Mouse (Mus musculus) kidney, postnatal 36 days (tissue): ENCODE results near the gene Hinfp.
A peak's percentile ranks its signal among the peaks of the same experiment; 100 is the strongest.
"Not testable (repeated sequence)": the region's sequence is repeated elsewhere in the genome, so short reads cannot be mapped to it uniquely, and the experiment has no call there.

Experiments used
- DNase-seq, 2 experiments: peaks; one replicate each; pipeline ENCODE4 v3.0.0; 2021 to 2022; ENCODE audit warnings: mixed read lengths in 2 of 2

The Hinfp gene

GRCm38 (mm10) chr9:44309756-44310155 lies 4.3 kb upstream of the Hinfp start:
- DNase-seq: peak in 1 of 2 experiments; percentile 58

- no peak for DNase-seq
Observed at GRCm38 (mm10) chr9:44307248-44307647, 1.8 kb upstream of the Hinfp start.

- DNase-seq: no peak
Observed at GRCm38 (mm10) chr9:44306532-44306931, 1.1 kb upstream of the Hinfp start.

- not testable (repeated sequence) for DNase-seq
Observed at GRCm38 (mm10) chr9:44300001-44300400, 5.5 kb downstream of the Hinfp start.

GRCm38 (mm10) chr9:44292490-44292889 lies 13.0 kb downstream of the Hinfp start:
- peak; percentile 65 to 86 for DNase-seq

GRCm38 (mm10) chr9:44288959-44289291 lies 16.5 kb downstream of the Hinfp start:
- no peak for DNase-seq

GRCm38 (mm10) chr9:44288076-44288958 lies 17.2 kb downstream of the Hinfp start, which contains the start of gene Abcg4:
Gene Abcg4 (minus strand): TSS chr9:44288615.
- peak in 1 of 2 experiments; percentile 49 for DNase-seq

GRCm38 (mm10) chr9:44287401-44288075 lies 17.9 kb downstream of the Hinfp start:
- DNase-seq: no peak

- no peak for DNase-seq
Observed at GRCm38 (mm10) chr9:44287003-44287400, 18.5 kb downstream of the Hinfp start.

- no peak for DNase-seq
Observed at GRCm38 (mm10) chr9:44286256-44286850, 19.1 kb downstream of the Hinfp start.

GRCm38 (mm10) chr9:44283183-44283582 lies 22.3 kb downstream of the Hinfp start:
- DNase-seq: no peak

- no peak for DNase-seq
Observed at GRCm38 (mm10) chr9:44269973-44270372, 35.5 kb downstream of the Hinfp start.

GRCm38 (mm10) chr9:44269077-44269476 lies 36.4 kb downstream of the Hinfp start:
- DNase-seq: peak; percentile 39 to 74

GRCm38 (mm10) chr9:44268432-44268831 lies 37.0 kb downstream of the Hinfp start, which contains the start of gene Nlrx1:
Gene Nlrx1 (minus strand): TSS chr9:44268599.
- peak in 1 of 2 experiments; percentile 14 for DNase-seq

- DNase-seq: peak; percentile 95 to 99
Observed at GRCm38 (mm10) chr9:44268027-44268360, 37.5 kb downstream of the Hinfp start.

GRCm38 (mm10) chr9:44267319-44268026 lies 38.0 kb downstream of the Hinfp start:
- DNase-seq: peak; percentile 43 to 55

GRCm38 (mm10) chr9:44266478-44267226 lies 38.8 kb downstream of the Hinfp start:
- DNase-seq: no peak

- no peak for DNase-seq
Observed at GRCm38 (mm10) chr9:44261388-44261787, 44.1 kb downstream of the Hinfp start.

- DNase-seq: no peak
Observed at GRCm38 (mm10) chr9:44259014-44259413, 46.5 kb downstream of the Hinfp start.

- peak in 1 of 2 experiments; percentile 25 for DNase-seq
Observed at GRCm38 (mm10) chr9:44256213-44256612, 49.3 kb downstream of the Hinfp start.

GRCm38 (mm10) chr9:44255136-44255521 lies 50.3 kb downstream of the Hinfp start:
- DNase-seq: no peak

- DNase-seq: no peak
Observed at GRCm38 (mm10) chr9:44254508-44255135, 50.8 kb downstream of the Hinfp start.
